Mouse (Mus musculus) testis, postnatal 10 days (tissue): Measurements from ENCODE around the gene Ppp1r13b.
A peak's percentile ranks its signal among the peaks of the same experiment; 100 is the strongest.

Experiments used
- DNase-seq: peaks from one replicate; pipeline ENCODE4 v3.0.0; 2021; ENCODE audit warnings: low spot score

Ppp1r13b gene

DNA sequence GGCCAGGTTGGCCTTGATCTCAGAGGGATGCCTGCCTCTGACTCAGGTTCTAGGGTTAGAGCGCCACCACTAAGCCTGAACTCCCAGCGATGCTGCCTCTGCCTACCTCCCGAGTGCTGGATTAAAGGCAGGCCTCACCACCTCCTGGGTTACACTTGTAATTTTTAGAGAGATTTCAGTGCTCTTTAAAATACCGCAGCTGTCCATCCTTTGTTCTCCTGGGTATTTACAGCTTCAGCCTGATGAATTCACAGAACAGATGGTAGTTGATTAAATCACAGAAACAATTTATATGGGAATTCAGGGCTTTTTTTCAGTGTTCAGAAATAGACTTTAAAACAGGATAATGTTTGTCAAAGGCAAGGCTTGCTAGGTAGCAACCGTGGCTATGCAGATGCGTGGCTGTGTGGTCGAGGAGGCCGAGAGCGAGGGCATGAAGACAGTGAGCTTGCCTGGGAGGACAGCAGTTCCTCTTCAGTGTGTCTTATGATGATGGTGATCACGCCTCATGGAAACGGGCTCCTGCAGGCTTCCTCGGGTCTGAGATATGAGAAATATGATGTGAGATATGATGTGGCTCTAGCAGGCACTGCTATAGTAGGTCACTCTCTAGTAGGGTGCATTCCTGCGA, 116.3 kb downstream of the Ppp1r13b start:
- DNase-seq, result no peak

DNA sequence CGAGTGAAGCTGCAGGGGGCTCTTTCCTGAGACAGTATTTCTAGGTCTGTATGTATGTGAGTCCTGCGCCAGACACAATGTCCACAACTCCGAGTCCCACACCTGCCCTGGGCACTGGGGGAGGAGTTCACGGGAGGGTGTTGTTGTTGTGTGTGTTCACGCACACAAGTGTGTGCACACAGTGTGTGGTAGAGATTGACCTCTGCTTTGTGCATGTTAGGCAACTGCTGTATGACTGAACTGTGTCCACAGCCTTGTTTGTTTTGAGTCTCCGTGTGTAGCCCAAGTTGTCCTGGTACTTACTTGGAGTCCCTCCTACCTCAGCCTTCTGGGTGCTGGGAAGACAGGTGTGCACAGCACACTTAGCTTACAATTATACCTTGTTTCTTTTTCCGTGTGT, 117.3 kb downstream of the Ppp1r13b start:
- no peak for DNase-seq

DNA sequence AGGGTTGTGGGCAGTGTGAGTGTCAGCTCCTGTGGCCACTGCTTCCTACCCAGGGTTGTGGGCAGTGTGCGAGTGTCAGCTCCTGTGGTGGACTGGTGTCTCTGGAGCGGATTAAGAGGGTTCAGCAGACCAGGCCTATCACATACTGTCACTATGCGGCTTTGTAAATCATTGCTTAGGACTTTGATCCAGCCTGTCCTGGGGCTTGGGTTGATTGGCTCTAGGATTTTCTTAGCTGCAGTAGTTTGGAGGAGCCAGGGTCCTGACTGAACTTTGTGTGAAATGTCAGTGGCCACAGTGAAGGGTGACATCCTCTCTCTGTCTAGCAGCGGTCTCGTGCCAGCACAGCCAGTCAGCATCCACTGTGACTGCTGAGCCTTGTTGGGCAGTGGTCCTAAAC, 117.8 kb downstream of the Ppp1r13b start:
- DNase-seq, result no peak

DNA sequence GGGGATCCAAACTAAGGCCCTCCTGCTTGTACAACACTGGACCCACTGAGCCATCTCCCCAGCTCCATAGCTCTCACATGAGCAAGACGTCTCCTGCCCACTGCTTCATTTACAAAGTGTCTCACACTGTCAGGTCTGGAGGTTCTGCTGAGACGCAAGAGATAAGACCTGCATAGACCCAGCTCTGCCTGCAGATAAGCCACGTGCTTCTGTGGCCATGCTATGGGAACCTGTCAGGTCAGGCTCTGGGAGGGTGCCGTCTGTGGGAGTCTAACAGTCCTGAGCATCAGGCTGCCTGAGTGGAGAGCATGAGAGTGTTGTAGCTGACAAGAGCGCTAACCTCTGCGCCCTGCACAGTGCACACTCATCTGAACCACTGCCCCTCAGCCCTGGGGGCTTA, 120.9 kb downstream of the Ppp1r13b start:
- DNase-seq, result peak; percentile 35

DNA sequence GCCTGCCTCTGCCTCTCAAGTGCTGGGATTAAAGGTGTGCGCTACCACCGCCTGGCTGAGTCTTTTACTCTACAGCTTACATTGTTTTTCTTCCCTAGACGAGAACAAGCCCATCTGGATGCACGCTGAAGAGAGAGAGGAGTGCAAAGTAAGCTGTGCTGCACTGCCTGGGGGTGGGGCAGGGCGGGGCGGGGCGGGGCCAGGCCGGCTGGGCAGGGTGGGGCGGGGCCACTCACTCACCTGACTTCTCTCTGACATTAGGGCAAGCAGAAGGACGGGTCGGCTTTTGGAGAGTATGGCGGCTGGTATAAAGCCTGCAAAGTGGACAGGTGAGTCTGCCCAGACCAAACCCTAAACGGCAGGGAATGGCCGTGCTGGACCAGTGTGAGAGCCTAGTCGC, 122.7 kb downstream of the Ppp1r13b start:
- no peak for DNase-seq

DNA sequence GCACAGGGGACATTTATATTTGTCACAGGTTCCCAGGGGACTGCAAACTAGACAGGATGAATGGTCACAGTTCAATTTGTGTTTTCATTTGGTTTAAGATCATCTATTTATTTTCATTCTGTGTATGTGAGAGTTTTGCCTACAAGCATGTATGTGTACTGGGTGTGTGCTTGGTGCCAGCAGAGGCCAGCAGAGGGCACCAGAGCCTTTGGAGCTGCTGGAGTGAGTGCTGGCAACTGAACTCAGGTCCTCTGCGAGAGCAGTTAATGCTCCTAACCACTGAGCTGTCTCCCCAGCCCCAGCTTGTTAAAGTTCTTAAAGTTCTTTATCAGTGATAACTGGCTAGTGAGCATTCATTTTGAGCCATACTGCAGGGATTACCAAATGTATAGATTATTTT, 128.4 kb downstream of the Ppp1r13b start:
- no peak for DNase-seq
